Mouse (Mus musculus) liver, embryonic 13.5 days (tissue): ENCODE results near the gene Nptn. TPM values are rescaled to one million over a fixed set of nuclear protein-coding genes. Genes with fewer than 3 reads are reported as not detected.
A peak's percentile ranks its signal among the peaks of the same experiment; 100 is the strongest.
"Not testable (repeated sequence)": the region's sequence is repeated elsewhere in the genome, so short reads cannot be mapped to it uniquely, and the experiment has no call there.

Experiments used
- ATAC-seq: fragments of 200-750 bp; cut with Nextera tagmentation; 2 replicates; pipeline ENCODE4 v1.8.0; 2017; ENCODE audit warnings: low read depth, mild to moderate bottlenecking, moderate number of reproducible peaks, moderate library complexity
- DNase-seq: peaks from one replicate; pipeline ENCODE4 v3.0.0; 2022
- H3K27ac ChIP-seq: fragments of 300-500 bp; sonication (generic); 2 replicates; pipeline ENCODE4 v1.5.1; 2015; ENCODE audit warnings: moderate library complexity, mild to moderate bottlenecking, inconsistent platforms
- H3K27me3 ChIP-seq: fragments of 300-500 bp; sonication (generic); 2 replicates; pipeline ENCODE4 v1.6.1; 2015; ENCODE audit warnings: mild to moderate bottlenecking, inconsistent platforms
- H3K36me3 ChIP-seq: fragments of 300-500 bp; sonication (generic); 2 replicates; pipeline ENCODE4 v1.6.1; 2015; ENCODE audit warnings: mild to moderate bottlenecking, inconsistent platforms
- H3K4me1 ChIP-seq: fragments of 300-500 bp; sonication (generic); replicated peaks from 2 replicates; pipeline ENCODE4 v1.6.1; 2015; ENCODE audit warnings: inconsistent platforms
- H3K4me2 ChIP-seq: fragments of 300-500 bp; sonication (generic); 2 replicates; pipeline ENCODE4 v1.6.1; 2015; ENCODE audit warnings: inconsistent platforms, mild to moderate bottlenecking, moderate library complexity
- H3K4me3 ChIP-seq: fragments of 300-500 bp; sonication (generic); replicated peaks from 2 replicates; pipeline ENCODE4 v1.5.1; 2015; ENCODE audit warnings: mild to moderate bottlenecking, inconsistent platforms
- H3K9ac ChIP-seq: fragments of 300-500 bp; sonication (generic); 2 replicates; pipeline ENCODE4 v1.6.1; 2015; ENCODE audit warnings: mild to moderate bottlenecking, inconsistent platforms
- H3K9me3 ChIP-seq: fragments of 300-500 bp; sonication (generic); replicated peaks from 2 replicates; pipeline ENCODE4 v1.6.1; 2016; ENCODE audit warnings: inconsistent platforms
- WGBS: fragments of 180-500 bp; shearing (Covaris S2); methylation state at CpG from one replicate; pipeline ENCODE4 v1.1.7; 2015; ENCODE audit not compliant: insufficient replicate concordance; 5-methylcytosine and 5-hydroxymethylcytosine counted together
- polyA plus RNA-seq: library from polyadenylated mRNA; unstranded; fragments of >200 nt; fragmentation: Nextera tagmentation; extraction: Ambion mirVana; gene quantifications from 2 replicates; pipeline ENCODE4 v1.2.1, GENCODE M21; 2015

Nptn gene
- polyA plus RNA-seq, 1 experiment from 2014 or later = 98.0 TPM

GRCm38 (mm10) chr9:58549694-58550093 lies 32.3 kb upstream of the Nptn start:
- peaks cover 7% of the 10 kb centered on the region for H3K4me1 ChIP-seq
- peaks cover 38% of the 10 kb centered on the region for H3K27me3 ChIP-seq
- H3K4me2 ChIP-seq = no peak overlapping the region
- no peaks in the 10 kb centered on the region for H3K36me3 ChIP-seq
- H3K4me3 ChIP-seq = no peak overlapping the region
- WGBS = 57% methylated on average over 3 of the region's 3 CpGs
- H3K9me3 ChIP-seq = no peaks in the 10 kb centered on the region
- H3K27ac ChIP-seq = no peak overlapping the region
- no peak overlapping the region for H3K9ac ChIP-seq
- ATAC-seq = no peak
- DNase-seq = no peak

- no peak overlapping the region for H3K27ac ChIP-seq
- peaks cover 50% of the 10 kb centered on the region for H3K27me3 ChIP-seq
- H3K36me3 ChIP-seq = no peaks in the 10 kb centered on the region
- no peaks in the 10 kb centered on the region for H3K9me3 ChIP-seq
- DNase-seq (no peak), ATAC-seq (no peak)
- peaks cover 19% of the 10 kb centered on the region for H3K4me1 ChIP-seq
- H3K4me2 ChIP-seq = no peak overlapping the region
- WGBS = 67% methylated on average over 6 of the region's 6 CpGs
- H3K9ac ChIP-seq = no peak overlapping the region
- no peak overlapping the region for H3K4me3 ChIP-seq
Measured at GRCm38 (mm10) chr9:58550928-58551327, 31.1 kb upstream of the Nptn start.

GRCm38 (mm10) chr9:58552083-58552482 lies 30.0 kb upstream of the Nptn start:
- Histone ChIP-seq H3K9ac (no peak overlapping the region), H3K9me3 (no peaks in the 10 kb centered on the region), H3K4me1 (peaks cover 27% of the 10 kb centered on the region), H3K27ac (no peak overlapping the region), H3K4me2 (no peak overlapping the region), H3K4me3 (no peak overlapping the region), H3K36me3 (no peaks in the 10 kb centered on the region), H3K27me3 (peaks cover 60% of the 10 kb centered on the region)
- DNase-seq = no peak
- WGBS = 27% methylated on average over 9 of the region's 9 CpGs
- ATAC-seq = no peak

GRCm38 (mm10) chr9:58554056-58554907 lies 27.8 kb upstream of the Nptn start:
- Histone ChIP-seq H3K4me3 (peak overlapping the region; percentile 65), H3K27me3 (peaks cover 72% of the 10 kb centered on the region), H3K4me1 (peaks cover 38% of the 10 kb centered on the region), H3K4me2 (peak overlapping the region; percentile 88), H3K9ac (peak overlapping the region; percentile 71), H3K27ac (no peak overlapping the region), H3K9me3 (no peaks in the 10 kb centered on the region), H3K36me3 (no peaks in the 10 kb centered on the region)
- ATAC-seq = no peak
- no peak for DNase-seq
- WGBS = 23% methylated on average over 23 of the region's 23 CpGs

GRCm38 (mm10) chr9:58554908-58555684 lies 26.9 kb upstream of the Nptn start, which contains the start of gene Cd276:
Gene Cd276, minus strand, starts transcription at chr9:58555437.
- Histone ChIP-seq H3K4me3 (peak within 1 kb of the TSS; percentile 65), H3K9ac (peak within 1 kb of the TSS; percentile 71), H3K27me3 (peaks cover 73% of the 10 kb centered on the region), H3K9me3 (no peaks in the 10 kb centered on the region), H3K27ac (no peak within 1 kb of the TSS), H3K36me3 (no peaks in the 10 kb centered on the region), H3K4me2 (peak within 1 kb of the TSS; percentile 88), H3K4me1 (peaks cover 38% of the 10 kb centered on the region)
- no peak for DNase-seq
- WGBS = 1% methylated on average over 68 of the region's 68 CpGs
- peak; percentile 41 for ATAC-seq

GRCm38 (mm10) chr9:58555685-58556414 lies 26.2 kb upstream of the Nptn start:
- H3K4me2 ChIP-seq = peak overlapping the region; percentile 88
- ATAC-seq = 0 out of 2 replicates have a peak, but pooled peaks have one; percentile 4
- H3K27ac ChIP-seq = no peak overlapping the region
- no peaks in the 10 kb centered on the region for H3K36me3 ChIP-seq
- peaks cover 38% of the 10 kb centered on the region for H3K4me1 ChIP-seq
- no peak for DNase-seq
- H3K27me3 ChIP-seq = peaks cover 73% of the 10 kb centered on the region
- 7% methylated on average over 9 of the region's 9 CpGs for WGBS
- no peaks in the 10 kb centered on the region for H3K9me3 ChIP-seq
- H3K9ac ChIP-seq = no peak overlapping the region
- H3K4me3 ChIP-seq = peak overlapping the region; percentile 65

- H3K9ac ChIP-seq = no peak overlapping the region
- peaks cover 66% of the 10 kb centered on the region for H3K27me3 ChIP-seq
- H3K9me3 ChIP-seq = no peaks in the 10 kb centered on the region
- peaks cover 38% of the 10 kb centered on the region for H3K4me1 ChIP-seq
- DNase-seq (no peak), ATAC-seq (no peak)
- no peaks in the 10 kb centered on the region for H3K36me3 ChIP-seq
- H3K4me2 ChIP-seq = no peak overlapping the region
- H3K4me3 ChIP-seq = no peak overlapping the region
- H3K27ac ChIP-seq = no peak overlapping the region
- 51% methylated on average over 7 of the region's 7 CpGs for WGBS
Measured at GRCm38 (mm10) chr9:58556627-58557026, 25.4 kb upstream of the Nptn start.

- Histone ChIP-seq H3K4me3 (no peak overlapping the region), H3K4me2 (no peak overlapping the region), H3K9me3 (no peaks in the 10 kb centered on the region), H3K9ac (no peak overlapping the region), H3K27ac (no peak overlapping the region), H3K36me3 (no peaks in the 10 kb centered on the region), H3K27me3 (peaks cover 55% of the 10 kb centered on the region), H3K4me1 (peaks cover 38% of the 10 kb centered on the region)
- 26% methylated on average over 3 of the region's 3 CpGs for WGBS
- DNase-seq (no peak), ATAC-seq (no peak)
Measured at GRCm38 (mm10) chr9:58557457-58558455, 24.3 kb upstream of the Nptn start.

- 17% methylated on average over 3 of the region's 3 CpGs for WGBS
- no peaks in the 10 kb centered on the region for H3K9me3 ChIP-seq
- no peaks in the 10 kb centered on the region for H3K36me3 ChIP-seq
Measured at GRCm38 (mm10) chr9:58560211-58560610, 21.8 kb upstream of the Nptn start.

GRCm38 (mm10) chr9:58565945-58566344 lies 16.1 kb upstream of the Nptn start:
- ATAC-seq, H3K4me1 ChIP-seq, H3K27me3 ChIP-seq, H3K9ac ChIP-seq, H3K9me3 ChIP-seq, H3K4me3 ChIP-seq, H3K4me2 ChIP-seq, H3K36me3 ChIP-seq, H3K27ac ChIP-seq, DNase-seq: not testable (repeated sequence)
- WGBS = 43% methylated on average over 3 of the region's 3 CpGs

More at GRCm38 (mm10) chr9:58560211-58560610, 21.8 kb upstream of the Nptn start:
- H3K27me3 ChIP-seq = peaks cover 38% of the 10 kb centered on the region
- no peak overlapping the region for H3K4me3 ChIP-seq
- no peak for DNase-seq
- no peak overlapping the region for H3K27ac ChIP-seq
- H3K4me2 ChIP-seq = no peak overlapping the region
- peaks cover 25% of the 10 kb centered on the region for H3K4me1 ChIP-seq
- no peak overlapping the region for H3K9ac ChIP-seq
- ATAC-seq = no peak
